Mouse (Mus musculus) heart, postnatal 0 days (tissue): ENCODE measurements around the gene Plekhm2.

Experiments
- CTCF ChIP-seq: IDR thresholded peaks from 2 replicates; pipeline ENCODE4 v1.5.1; 2016; ENCODE audit warnings: antibody characterized with exemption, control low read depth, low read depth
- EP300 ChIP-seq: IDR thresholded peaks from 2 replicates; pipeline ENCODE4 v1.6.1; 2016; ENCODE audit warnings: antibody characterized with exemption, low read depth

DNA sequence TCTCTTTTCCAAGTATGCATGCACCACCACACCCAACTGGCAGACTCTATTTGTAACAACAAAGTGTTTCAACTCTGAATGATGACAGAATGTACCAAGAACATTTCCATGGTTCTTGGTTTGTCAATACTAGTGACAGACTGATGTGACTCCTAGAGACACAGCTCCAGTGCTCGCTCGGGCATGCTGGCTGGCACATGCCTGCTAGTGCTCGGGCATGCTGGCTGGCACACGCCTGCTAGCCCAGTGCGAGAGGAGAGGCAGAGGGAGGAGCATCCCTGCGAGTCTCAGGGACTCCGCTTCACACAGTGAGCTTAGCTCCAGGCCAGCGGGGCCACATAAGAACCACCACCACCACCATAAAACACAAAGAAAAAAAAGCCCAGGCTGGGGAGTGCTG, 30.0 kb upstream of the Plekhm2 start:
- TF ChIP-seq EP300 (no peak), CTCF (no peak)
